ENCODE assay signal across 21 mouse cellular contexts in the genomic region with DNA sequence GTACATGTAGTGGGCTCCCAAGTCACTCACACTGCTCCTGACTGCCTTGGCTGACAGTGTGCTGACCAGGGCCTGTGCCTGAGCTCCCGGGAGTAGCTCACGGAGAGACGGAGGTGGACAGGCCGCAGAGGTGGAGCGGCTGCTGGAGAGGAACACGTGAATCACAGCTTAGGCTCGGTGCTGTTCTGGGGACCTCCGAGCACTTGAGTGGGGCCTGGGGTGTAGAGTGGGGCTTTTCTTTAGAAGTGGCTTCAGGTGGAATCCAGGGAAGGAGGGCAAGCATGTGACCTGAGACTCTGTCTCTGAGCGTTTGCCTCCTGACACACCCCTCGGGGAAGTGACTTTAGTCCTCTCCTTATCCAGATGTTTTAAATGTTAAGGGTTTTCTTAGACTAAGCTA. TPM values are rescaled to one million over a fixed set of nuclear protein-coding genes. Genes with fewer than 3 reads are reported as not detected.
"Had no signal": no experiment of that assay in that cellular context is flagged by ENCODE, and none has a peak within 500 bp of the region (broad histone marks: within the 10 kb centered on the region; RNA-seq: fewer than 3 reads in every experiment).

No protein-coding gene starts in this region.

- H3K4me2 ChIP-seq: kidney, embryonic 15.5 days; limb, embryonic 12.5 days; limb, embryonic 15.5 days; liver, embryonic 12.5 days; midbrain, embryonic 15.5 days; neural tube, embryonic 13.5 days; stomach, embryonic 15.5 days had no signal

- ATAC-seq: hindbrain, postnatal 0 days; inflammation-experienced regulatory T-cells, adult 6 months; liver, embryonic 12.5 days; midbrain, embryonic 15.5 days had no signal

- H3K9me3 ChIP-seq: kidney, embryonic 15.5 days; limb, embryonic 12.5 days; limb, embryonic 15.5 days; liver, embryonic 12.5 days; midbrain, embryonic 15.5 days; neural tube, embryonic 13.5 days; stomach, embryonic 15.5 days had no signal

- H3K36me3 ChIP-seq: midbrain, embryonic 15.5 days; neural tube, embryonic 13.5 days; stomach, embryonic 15.5 days had no signal

- H3K27ac ChIP-seq: hindbrain, postnatal 0 days; kidney, embryonic 15.5 days; left cerebral cortex, adult 2 months; limb, embryonic 12.5 days; limb, embryonic 15.5 days; liver, embryonic 12.5 days; macrophage; midbrain, embryonic 15.5 days; neural tube, embryonic 13.5 days; stomach, embryonic 15.5 days had no signal

- DNase-seq: kidney, adult 11 months; kidney, adult 8-10 months; kidney, postnatal 10 days; kidney, postnatal 36 days; layer of hippocampus, postnatal 36 days; retina, postnatal 1 day; right cerebral cortex, postnatal 25 days; spleen, adult 18-20 months; thymus, postnatal 25 days had no signal

- H3K4me3 ChIP-seq: kidney, embryonic 15.5 days; left cerebral cortex, adult 2 months; limb, embryonic 12.5 days; limb, embryonic 15.5 days; liver, embryonic 12.5 days; midbrain, embryonic 15.5 days; myocyte; neural tube, embryonic 13.5 days; stomach, embryonic 15.5 days had no signal

- H3K9ac ChIP-seq: kidney, embryonic 15.5 days; limb, embryonic 12.5 days; limb, embryonic 15.5 days; liver, embryonic 12.5 days; midbrain, embryonic 15.5 days; neural tube, embryonic 13.5 days; stomach, embryonic 15.5 days had no signal

- H3K27me3 ChIP-seq: kidney, embryonic 15.5 days; limb, embryonic 12.5 days; limb, embryonic 15.5 days; liver, embryonic 12.5 days; midbrain, embryonic 15.5 days; neural tube, embryonic 13.5 days; stomach, embryonic 15.5 days had no signal

RNA-seq across cellular contexts. Expression of a gene that starts 56.6 kb away (rescaled TPM):
- polyA plus RNA-seq: macrophage had no signal
